Mouse (Mus musculus): ENCODE data around the gene Bcorl1. TPM values are rescaled to one million over a fixed set of nuclear protein-coding genes. Genes with fewer than 3 reads are reported as not detected.

Bcorl1 gene
- polyA plus RNA-seq, 1 experiment from 2014 or later = 8.5 TPM

GRCm38 (mm10) chrX:48449646-48450045, 108.5 kb downstream of the Bcorl1 start:
- Histone ChIP-seq H3K9me3 (ENCODE audit: control insufficient read depth, low read length) (no peaks in the 10 kb centered on the region; the same call in 1 of the 2 replicates), H3K9ac (replicated peaks; ENCODE audit: low read depth, low read length) (no peak overlapping the region), H3K4me3 (replicated peaks; ENCODE audit: low read length) (no peak overlapping the region), H3K36me3 (ENCODE audit: control insufficient read depth, insufficient read depth) (no peaks in the 10 kb centered on the region), H3K27ac (ENCODE audit: low read length) (no peak overlapping the region), H3K4me2 (ENCODE audit: low read length) (no peak overlapping the region), H3K27me3 (replicated peaks; ENCODE audit: control insufficient read depth, insufficient read depth, low read length) (peaks cover 7% of the 10 kb centered on the region; the same call in 1 of the 2 replicates), H3K4me1 (replicated peaks; ENCODE audit: control insufficient read depth, insufficient read depth, low read length) (peaks cover 5% of the 10 kb centered on the region; the same call in 1 of the 2 replicates)
- 26% methylated on average over 10 of the region's 10 CpGs for WGBS
- no peak for ATAC-seq

- Histone ChIP-seq H3K27me3 (replicated peaks; ENCODE audit: control insufficient read depth, insufficient read depth, low read length) (peaks cover 7% of the 10 kb centered on the region; the same call in 1 of the 2 replicates), H3K4me3 (replicated peaks; ENCODE audit: low read length) (no peak overlapping the region), H3K9me3 (ENCODE audit: control insufficient read depth, low read length) (no peaks in the 10 kb centered on the region; the same call in 1 of the 2 replicates), H3K9ac (replicated peaks; ENCODE audit: low read depth, low read length) (no peak overlapping the region), H3K27ac (ENCODE audit: low read length) (no peak overlapping the region), H3K36me3 (ENCODE audit: control insufficient read depth, insufficient read depth) (no peaks in the 10 kb centered on the region), H3K4me2 (ENCODE audit: low read length) (peak overlapping the region; percentile 52; the same call in 1 of the 2 replicates), H3K4me1 (replicated peaks; ENCODE audit: control insufficient read depth, insufficient read depth, low read length) (peaks cover 5% of the 10 kb centered on the region; the same call in 1 of the 2 replicates)
- WGBS = 33% methylated on average over 9 of the region's 9 CpGs
- 0 out of 2 replicates have a peak, but pooled peaks have one; percentile 16 for ATAC-seq
These were observed 111.2 kb downstream of the Bcorl1 start for GRCm38 (mm10) chrX:48452231-48452890.

- H3K36me3 ChIP-seq (ENCODE audit: control insufficient read depth, insufficient read depth) = no peaks in the 10 kb centered on the region
- no peak overlapping the region for H3K9ac ChIP-seq (replicated peaks; ENCODE audit: low read depth, low read length)
- peak overlapping the region; percentile 52 for H3K4me2 ChIP-seq (ENCODE audit: low read length)
- H3K27me3 ChIP-seq (replicated peaks; ENCODE audit: control insufficient read depth, insufficient read depth, low read length) = peaks cover 7% of the 10 kb centered on the region; the same call in 1 of the 2 replicates
- WGBS = 23% methylated on average over 44 of the region's 71 CpGs
- no peak overlapping the region for H3K27ac ChIP-seq (ENCODE audit: low read length)
- peak overlapping the region; percentile 43 for H3K4me3 ChIP-seq (replicated peaks; ENCODE audit: low read length)
- no peaks in the 10 kb centered on the region; the same call in 1 of the 2 replicates for H3K9me3 ChIP-seq (ENCODE audit: control insufficient read depth, low read length)
- peaks cover 5% of the 10 kb centered on the region; the same call in 1 of the 2 replicates for H3K4me1 ChIP-seq (replicated peaks; ENCODE audit: control insufficient read depth, insufficient read depth, low read length)
- ATAC-seq = 0 out of 2 replicates have a peak, but pooled peaks have one; percentile 11
These were observed 111.9 kb downstream of the Bcorl1 start for GRCm38 (mm10) chrX:48452931-48453673.

GRCm38 (mm10) chrX:48453736-48454494, 112.8 kb downstream of the Bcorl1 start:
- Histone ChIP-seq H3K4me2 (ENCODE audit: low read length) (peak overlapping the region; percentile 52), H3K36me3 (ENCODE audit: control insufficient read depth, insufficient read depth) (no peaks in the 10 kb centered on the region), H3K4me3 (replicated peaks; ENCODE audit: low read length) (peak overlapping the region; percentile 43), H3K9me3 (ENCODE audit: control insufficient read depth, low read length) (no peaks in the 10 kb centered on the region; the same call in 1 of the 2 replicates), H3K4me1 (replicated peaks; ENCODE audit: control insufficient read depth, insufficient read depth, low read length) (peaks cover 5% of the 10 kb centered on the region; the same call in 1 of the 2 replicates), H3K27ac (ENCODE audit: low read length) (no peak overlapping the region), H3K9ac (replicated peaks; ENCODE audit: low read depth, low read length) (peak overlapping the region; percentile 5; the same call in 1 of the 2 replicates), H3K27me3 (replicated peaks; ENCODE audit: control insufficient read depth, insufficient read depth, low read length) (peaks cover 7% of the 10 kb centered on the region; the same call in 1 of the 2 replicates)
- WGBS = 25% methylated on average over 40 of the region's 91 CpGs
- peak; percentile 79 for ATAC-seq

- Histone ChIP-seq H3K36me3 (ENCODE audit: control insufficient read depth, insufficient read depth) (no peaks in the 10 kb centered on the region), H3K9me3 (ENCODE audit: control insufficient read depth, low read length) (no peaks in the 10 kb centered on the region; the same call in 1 of the 2 replicates), H3K4me1 (replicated peaks; ENCODE audit: control insufficient read depth, insufficient read depth, low read length) (peaks cover 5% of the 10 kb centered on the region; the same call in 1 of the 2 replicates), H3K4me3 (replicated peaks; ENCODE audit: low read length) (peak overlapping the region; percentile 43), H3K4me2 (ENCODE audit: low read length) (peak overlapping the region; percentile 52), H3K27ac (ENCODE audit: low read length) (no peak overlapping the region), H3K9ac (replicated peaks; ENCODE audit: low read depth, low read length) (no peak overlapping the region), H3K27me3 (replicated peaks; ENCODE audit: control insufficient read depth, insufficient read depth, low read length) (peaks cover 7% of the 10 kb centered on the region; the same call in 1 of the 2 replicates)
- peak; percentile 11; the same call in 1 of the 2 replicates for ATAC-seq
- WGBS = 29% methylated on average over 15 of the region's 21 CpGs
These were observed 113.3 kb downstream of the Bcorl1 start for GRCm38 (mm10) chrX:48454495-48454878.

- Histone ChIP-seq H3K27ac (ENCODE audit: low read length) (no peak overlapping the region), H3K36me3 (ENCODE audit: control insufficient read depth, insufficient read depth) (no peaks in the 10 kb centered on the region), H3K9me3 (ENCODE audit: control insufficient read depth, low read length) (no peaks in the 10 kb centered on the region; the same call in 1 of the 2 replicates), H3K4me1 (replicated peaks; ENCODE audit: control insufficient read depth, insufficient read depth, low read length) (peaks cover 5% of the 10 kb centered on the region; the same call in 1 of the 2 replicates), H3K27me3 (replicated peaks; ENCODE audit: control insufficient read depth, insufficient read depth, low read length) (peaks cover 7% of the 10 kb centered on the region; the same call in 1 of the 2 replicates), H3K9ac (replicated peaks; ENCODE audit: low read depth, low read length) (no peak overlapping the region), H3K4me2 (ENCODE audit: low read length) (no peak overlapping the region), H3K4me3 (replicated peaks; ENCODE audit: low read length) (no peak overlapping the region)
- ATAC-seq = no peak
- 28% methylated on average over 9 of the region's 9 CpGs for WGBS
These were observed 113.9 kb downstream of the Bcorl1 start for GRCm38 (mm10) chrX:48455018-48455417.

GRCm38 (mm10) chrX:48456956-48457355, 115.8 kb downstream of the Bcorl1 start:
- Histone ChIP-seq H3K9me3 (ENCODE audit: control insufficient read depth, low read length) (no peaks in the 10 kb centered on the region), H3K4me2 (ENCODE audit: low read length) (no peak overlapping the region), H3K27me3 (replicated peaks; ENCODE audit: control insufficient read depth, insufficient read depth, low read length) (no peaks in the 10 kb centered on the region; the same call in 1 of the 2 replicates), H3K4me1 (replicated peaks; ENCODE audit: control insufficient read depth, insufficient read depth, low read length) (peaks cover 5% of the 10 kb centered on the region; the same call in 1 of the 2 replicates), H3K27ac (ENCODE audit: low read length) (no peak overlapping the region), H3K4me3 (replicated peaks; ENCODE audit: low read length) (no peak overlapping the region), H3K9ac (replicated peaks; ENCODE audit: low read depth, low read length) (no peak overlapping the region), H3K36me3 (ENCODE audit: control insufficient read depth, insufficient read depth) (no peaks in the 10 kb centered on the region)
- no peak for ATAC-seq
- WGBS = 62% methylated on average over 6 of the region's 6 CpGs

Measured in forebrain, embryonic 16.5 days (tissue).